Mouse (Mus musculus) neutrophil, adult 5-6 weeks (primary cell): ENCODE measurements around the gene Smyd4. TPM values are rescaled to one million over a fixed set of nuclear protein-coding genes. Genes with fewer than 3 reads are reported as not detected.
"Not testable (repeated sequence)": the region's sequence is repeated elsewhere in the genome, so short reads cannot be mapped to it uniquely, and the experiment has no call there.

Experiments used
- ATAC-seq: fragments of 151-379, 151-347 bp; 2 replicates; pipeline ENCODE4 v1.8.0; 2017; ENCODE audit warnings: mild to moderate bottlenecking, moderate TSS enrichment; ENCODE audit not compliant: insufficient number of reproducible peaks, poor library complexity, low FRiP score, severe bottlenecking; ENCODE audit errors: extremely low read depth
- total RNA-seq: library from RNA; stranded (forward); fragments of 200-1000 nt; gene quantifications from 2 replicates; pipeline ENCODE4 v1.2.3, GENCODE M21; 2017

Smyd4 gene
- total RNA-seq, 1 experiment from 2014 or later: 13.8 TPM

DNA sequence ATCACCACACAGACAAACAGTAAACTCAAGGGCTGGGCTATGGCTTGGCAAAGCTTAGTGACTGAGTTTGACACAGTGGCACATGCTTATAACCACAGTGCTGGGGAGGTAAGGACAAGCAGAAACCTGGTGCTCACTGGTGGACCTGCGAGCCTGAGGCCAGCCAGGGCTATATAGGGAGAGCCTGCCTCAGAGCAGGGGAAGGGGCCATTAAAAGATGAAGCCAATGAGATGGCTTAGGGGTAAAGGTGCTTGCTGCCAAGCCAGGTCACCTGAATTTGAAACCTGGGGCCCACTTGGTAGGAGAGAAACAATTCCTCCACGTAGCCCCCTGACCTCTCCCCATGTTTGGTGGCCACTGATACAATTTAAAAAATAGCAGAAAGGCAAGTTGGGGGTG is 5.1 kb upstream of the Smyd4 start:
- ATAC-seq: no peak

DNA sequence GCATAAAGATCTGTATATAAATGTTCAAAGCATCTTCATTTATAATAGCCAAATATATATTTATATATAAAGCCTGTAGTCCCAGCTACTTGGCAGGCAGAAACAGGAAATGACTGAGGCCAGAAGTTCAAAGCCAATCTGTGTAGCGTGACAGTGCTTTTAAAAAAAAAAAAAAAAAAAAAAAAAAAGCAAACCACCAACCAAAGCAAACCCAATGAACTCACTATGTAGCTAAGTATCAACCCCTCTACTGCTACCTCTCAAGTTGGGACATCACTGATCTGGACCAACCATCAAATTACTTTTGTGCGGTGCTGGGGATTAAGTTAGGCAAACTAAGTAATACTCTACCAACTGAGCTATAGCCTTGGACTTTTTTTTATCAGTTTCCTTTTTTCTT is 4.1 kb upstream of the Smyd4 start:
- ATAC-seq: no peak

- no peak for ATAC-seq
Measured at GRCm38 (mm10) chr11:75344716-75345115, 3.5 kb upstream of the Smyd4 start.

- no peak for ATAC-seq
Measured at GRCm38 (mm10) chr11:75346556-75347187, 1.6 kb upstream of the Smyd4 start.

DNA sequence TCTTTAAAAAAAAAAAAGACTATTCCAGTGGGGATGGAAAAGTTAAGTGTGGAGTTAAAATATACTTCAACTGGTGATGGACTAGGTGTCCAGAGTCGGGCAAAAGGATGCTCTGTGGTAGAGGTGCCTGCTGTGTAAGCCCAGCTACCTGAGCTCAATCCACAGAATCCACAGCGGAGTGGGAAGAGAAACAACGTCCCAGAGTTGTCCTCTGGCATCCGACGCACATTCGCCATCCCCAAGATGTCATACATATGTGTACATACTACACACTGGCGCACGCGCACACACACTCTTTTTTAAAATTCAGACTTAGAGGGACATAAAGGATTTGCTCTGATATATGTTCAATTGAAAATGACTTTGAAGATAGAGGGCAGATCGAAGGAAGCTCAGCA is 1.0 kb upstream of the Smyd4 start:
- ATAC-seq: no peak

DNA sequence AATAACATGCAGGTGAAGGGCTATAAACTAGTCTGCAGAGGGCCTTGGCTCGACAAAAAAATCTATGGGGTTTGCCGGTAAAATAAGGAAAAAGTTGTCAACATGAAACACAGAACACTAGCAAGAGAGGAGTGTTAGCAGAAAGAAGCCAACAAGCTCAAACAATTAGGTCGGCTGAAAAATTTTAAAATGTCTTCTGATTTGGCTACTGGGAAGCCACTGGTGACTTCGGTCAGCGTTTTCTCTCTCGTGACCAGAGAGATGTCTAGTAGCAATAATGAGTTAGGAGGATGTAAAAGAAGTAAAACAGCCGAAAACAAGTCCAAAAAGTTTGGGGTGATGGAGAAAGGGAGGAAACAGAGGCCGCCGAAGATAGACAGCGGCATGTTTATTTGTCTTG is 637 bp upstream of the Smyd4 start:
- no peak for ATAC-seq

DNA sequence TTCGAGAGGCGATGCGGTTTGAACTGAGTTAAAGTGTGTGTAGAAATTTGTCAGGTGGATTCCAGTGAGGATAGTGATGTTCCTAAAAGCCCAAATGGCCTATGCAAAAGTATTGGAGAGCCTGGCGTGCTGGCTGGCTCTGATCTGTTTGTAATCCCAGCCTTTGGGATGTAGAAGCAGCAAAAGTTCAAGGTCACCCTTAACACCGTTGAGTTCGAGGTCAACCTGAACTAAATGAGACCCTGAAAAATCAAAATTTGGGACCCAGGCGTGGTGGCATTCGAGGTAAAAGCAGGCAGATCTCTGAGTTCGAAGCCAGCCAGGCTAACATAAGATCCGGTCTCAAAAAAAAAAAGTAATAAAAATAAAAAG is 643 bp downstream of the Smyd4 start:
- ATAC-seq: no peak

DNA sequence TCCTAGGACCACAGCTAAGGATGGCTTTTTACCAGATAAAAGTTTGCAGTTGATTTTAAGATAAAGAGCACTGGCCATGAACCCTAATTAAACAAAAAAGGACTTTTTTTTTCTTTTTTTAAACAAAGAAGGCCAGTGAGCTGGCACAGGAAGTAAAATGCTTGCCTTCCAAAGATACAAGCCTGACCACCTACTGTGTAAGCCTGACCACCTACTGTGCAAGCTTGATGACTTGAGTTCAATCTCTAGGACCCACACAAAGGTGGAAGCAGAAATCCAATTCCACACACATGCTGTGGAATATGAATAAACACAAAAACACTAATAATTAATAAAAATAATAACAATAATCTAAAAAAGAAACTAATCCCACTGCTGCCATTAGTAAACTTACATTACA is 3.0 kb downstream of the Smyd4 start:
- no peak for ATAC-seq

- no peak for ATAC-seq
Measured at GRCm38 (mm10) chr11:75355475-75355874, 7.2 kb downstream of the Smyd4 start.

DNA sequence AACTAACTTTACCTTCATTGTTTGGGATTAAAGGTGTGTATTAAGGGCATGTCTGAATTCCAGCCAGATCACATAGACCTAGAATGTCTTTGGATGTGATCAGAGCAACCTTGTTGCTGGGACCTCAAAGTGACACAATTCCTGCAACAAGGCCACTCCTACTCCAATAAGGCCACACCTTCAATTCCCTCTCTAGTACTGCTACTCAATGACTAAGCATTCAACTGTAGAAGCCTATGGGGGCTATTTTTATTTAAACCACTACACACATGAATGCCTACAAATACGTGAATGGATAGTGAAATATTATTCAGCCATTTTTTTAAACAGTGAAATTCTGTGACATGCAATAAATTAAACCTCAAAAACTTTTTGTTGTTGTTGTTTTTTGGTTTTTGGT is 28.9 kb downstream of the Smyd4 start:
- no peak for ATAC-seq

DNA sequence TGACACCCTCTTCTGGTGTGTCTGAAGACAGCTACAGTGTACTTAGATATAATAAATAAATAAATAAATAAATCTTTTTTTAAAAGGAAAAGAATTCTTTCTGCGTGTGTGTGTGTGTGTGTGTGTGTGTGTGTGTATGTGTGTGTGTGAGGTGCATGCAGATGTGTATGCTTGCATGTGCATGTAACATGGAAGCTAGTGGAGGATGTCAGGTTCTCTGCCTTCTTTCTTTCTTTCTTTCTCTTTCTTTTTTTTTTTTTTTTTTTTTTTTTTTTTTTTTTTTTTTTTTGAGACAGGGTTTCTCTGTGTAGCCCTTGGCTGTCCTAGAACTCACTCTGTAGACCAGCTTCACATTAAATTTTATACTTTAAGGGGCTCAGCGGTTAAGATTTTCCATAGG is 30.6 kb downstream of the Smyd4 start:
- not testable (repeated sequence) for ATAC-seq

GRCm38 (mm10) chr11:75383529-75383928 is 35.3 kb downstream of the Smyd4 start:
- not testable (repeated sequence) for ATAC-seq

DNA sequence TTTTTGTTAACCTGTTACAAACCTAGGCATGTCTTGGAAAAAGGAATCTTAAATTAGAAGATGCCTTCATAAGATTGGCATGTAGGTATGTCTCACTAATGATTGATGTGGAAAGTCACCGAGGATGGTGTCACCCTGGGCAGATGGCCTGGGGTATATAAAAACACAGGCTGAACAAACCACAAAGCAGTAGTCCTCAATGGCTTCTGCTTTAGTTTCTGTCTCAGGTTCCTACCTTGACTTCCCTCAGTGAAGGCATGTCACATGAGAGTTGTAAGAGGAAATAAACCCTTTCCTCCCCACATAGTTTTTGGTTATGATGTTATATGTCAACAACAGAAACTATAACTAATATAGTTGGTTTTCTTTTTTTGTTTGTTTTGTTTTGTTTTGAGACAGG is 47.4 kb downstream of the Smyd4 start:
- no peak for ATAC-seq

DNA sequence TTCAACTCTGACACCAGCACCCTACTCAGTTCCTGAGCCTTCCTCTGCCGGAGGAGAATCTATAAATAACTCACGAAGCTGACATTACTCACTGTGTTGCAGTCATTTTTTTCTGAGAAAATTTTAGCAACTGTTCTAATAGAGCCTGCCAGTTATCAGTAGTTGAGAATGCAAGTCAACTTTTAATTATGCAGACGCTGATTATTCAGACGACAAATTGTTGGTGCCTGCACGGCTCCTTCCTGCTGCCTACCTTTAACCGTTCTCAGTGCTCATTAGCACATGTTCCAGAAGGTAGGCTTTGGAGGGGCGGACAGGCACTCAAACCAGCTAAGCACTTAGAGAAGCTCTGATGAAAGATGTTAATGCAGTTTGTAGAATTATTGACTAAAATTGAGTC is 49.2 kb downstream of the Smyd4 start:
- ATAC-seq: no peak

DNA sequence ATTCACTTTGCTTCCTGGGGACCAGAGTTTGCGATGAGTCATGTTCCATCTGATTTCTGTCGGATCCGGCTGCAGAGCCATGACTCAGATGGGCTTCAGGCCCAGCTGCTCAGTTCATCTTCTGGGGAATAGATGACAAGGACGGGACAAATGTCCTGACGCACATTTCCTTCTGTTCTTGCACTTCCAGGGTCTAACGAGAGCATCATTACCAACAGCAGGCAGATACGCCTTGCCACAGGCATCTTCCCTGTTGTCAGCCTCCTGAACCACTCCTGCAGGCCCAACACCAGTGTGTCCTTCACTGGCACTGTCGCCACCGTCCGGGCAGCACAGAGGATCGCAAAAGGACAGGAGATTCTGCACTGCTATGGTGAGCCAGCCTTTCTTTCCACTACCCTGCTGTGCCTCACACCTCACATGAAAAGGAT is 51.2 kb downstream of the Smyd4 start:
- no peak for ATAC-seq

- no peak for ATAC-seq
Measured at GRCm38 (mm10) chr11:75400099-75400498, 51.9 kb downstream of the Smyd4 start.

GRCm38 (mm10) chr11:75402271-75402690 is 54.0 kb downstream of the Smyd4 start:
- no peak; the same call in 1 of the 2 replicates for ATAC-seq

- no peak for ATAC-seq
Measured at GRCm38 (mm10) chr11:75403301-75404052, 55.2 kb downstream of the Smyd4 start.

DNA sequence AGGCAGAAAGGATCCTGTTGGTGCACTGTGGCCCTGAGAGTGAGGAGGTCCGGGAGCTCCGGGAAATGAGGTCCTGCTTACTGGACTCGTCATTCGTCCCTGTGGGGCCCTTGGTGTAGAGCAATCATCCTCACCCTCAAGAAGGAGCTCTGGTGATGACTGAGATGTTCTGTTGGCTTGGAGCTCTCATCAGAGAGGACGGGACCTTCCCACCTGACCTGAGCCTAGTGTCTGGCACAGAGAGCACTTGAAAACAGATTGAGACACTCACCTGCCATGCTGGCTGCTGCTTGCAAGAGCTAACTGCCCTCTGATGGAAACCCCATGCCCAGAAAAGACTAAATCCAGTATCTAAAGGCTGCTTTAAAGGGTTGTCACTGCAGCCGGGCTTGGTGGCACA is 56.6 kb downstream of the Smyd4 start:
- no peak for ATAC-seq

GRCm38 (mm10) chr11:75406104-75406503 is 57.9 kb downstream of the Smyd4 start:
- no peak for ATAC-seq

DNA sequence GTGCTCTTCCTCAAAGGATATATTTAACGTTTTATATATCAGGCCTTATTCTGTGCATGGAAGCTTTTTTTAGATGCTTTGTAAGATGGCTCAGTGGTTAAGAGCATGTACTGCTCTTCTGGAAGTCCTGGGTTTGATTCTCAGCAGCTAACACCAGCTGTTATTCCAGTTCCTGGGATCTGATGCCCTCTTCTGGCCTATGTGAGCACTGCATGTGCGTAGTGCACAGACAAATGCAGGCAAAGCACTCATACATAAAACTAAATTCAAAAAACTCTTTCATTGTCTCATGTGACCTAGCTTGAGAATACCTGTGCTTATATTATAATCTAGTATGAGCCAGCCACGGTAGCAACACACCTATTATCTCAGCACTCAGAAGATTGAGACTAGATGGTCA is 58.6 kb downstream of the Smyd4 start:
- peak; percentile 58; the same call in 1 of the 2 replicates for ATAC-seq
